Mouse (Mus musculus): ENCODE data around the gene Gm21776.
"Not testable (repeated sequence)": the region's sequence is repeated elsewhere in the genome, so short reads cannot be mapped to it uniquely, and the experiment has no call there.

GRCm38 (mm10) chrY:76378362-76378761 lies at the start of gene Gm21776:
- not testable (repeated sequence) for TF ChIP-seq CTCF, EP300 (IDR thresholded peaks at IDR 0.05; ENCODE audit: low read depth)

Data from liver, embryonic 14.5 days (tissue).